In genomic region chr4:147879456-147879855, GRCm38 (mm10) we compare ENCODE assay signal across 1 mouse cellular context.
TF ChIP-seq lines count a peak whose summit lies in the region.

No protein-coding gene starts in this region.

TF ChIP-seq in MEL, 35 proteins besides CTCF, POLR2A, EP300 and RAD21:
- TF ChIP-seq ZNF384 (IDR thresholded peaks at IDR 0.05; ENCODE audit: low read depth, low read length), result no peak
- TF ChIP-seq USF1 (IDR thresholded peaks at IDR 0.05; ENCODE audit: low read depth, low read length), result no peak
